Comparison of ENCODE assay signal across 30 mouse cellular contexts in the genomic region with DNA sequence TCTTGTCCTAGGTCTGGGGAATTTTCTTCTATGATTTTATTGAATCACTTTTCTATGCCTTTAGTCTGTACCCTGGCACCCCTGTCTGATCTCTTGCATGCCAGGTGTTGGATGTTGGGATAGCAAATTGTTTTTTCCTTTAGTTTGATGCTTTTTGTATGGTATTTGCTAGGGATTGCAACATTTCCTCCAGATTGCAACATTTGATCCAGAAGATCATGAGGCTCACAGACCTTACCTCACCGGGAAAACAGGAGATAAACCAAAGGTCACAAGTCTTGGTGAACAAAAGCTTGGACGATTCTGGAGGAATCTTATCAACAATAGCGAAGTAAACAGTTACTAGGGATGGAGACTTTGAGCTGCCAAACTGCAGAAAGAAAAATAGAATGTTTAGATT. TPM values are rescaled to one million over a fixed set of nuclear protein-coding genes. Genes with fewer than 3 reads are reported as not detected.
"Had no signal": no experiment of that assay in that cellular context is flagged by ENCODE, and none has a peak within 500 bp of the region (broad histone marks: within the 10 kb centered on the region; RNA-seq: fewer than 3 reads in every experiment).

No protein-coding gene starts in this region.

- H3K4me1 ChIP-seq: liver, embryonic 15.5 days; megakaryocyte, embryonic 14.5 days; midbrain, embryonic 13.5 days; midbrain, embryonic 15.5 days; neural tube, embryonic 13.5 days; neural tube, embryonic 15.5 days had no signal

- H3K36me3 ChIP-seq: liver, embryonic 15.5 days; midbrain, embryonic 13.5 days; midbrain, embryonic 15.5 days; neural tube, embryonic 13.5 days; neural tube, embryonic 15.5 days had no signal

- H3K27ac ChIP-seq: liver, embryonic 15.5 days; macrophage; midbrain, embryonic 13.5 days; midbrain, embryonic 15.5 days; neural tube, embryonic 13.5 days; neural tube, embryonic 15.5 days had no signal

- H3K9ac ChIP-seq: liver, embryonic 15.5 days; lung, embryonic 14.5 days; midbrain, embryonic 13.5 days; midbrain, embryonic 15.5 days; neural tube, embryonic 13.5 days; neural tube, embryonic 15.5 days had no signal

- H3K9me3 ChIP-seq: liver, embryonic 15.5 days; megakaryocyte, embryonic 14.5 days; midbrain, embryonic 13.5 days; midbrain, embryonic 15.5 days; neural tube, embryonic 13.5 days; neural tube, embryonic 15.5 days had no signal

- H3K27me3 ChIP-seq: liver, embryonic 15.5 days; midbrain, embryonic 13.5 days; midbrain, embryonic 15.5 days; neural tube, embryonic 13.5 days; neural tube, embryonic 15.5 days had no signal

- DNase-seq: lung, adult 18-20 months; lung, embryonic 14.5 days; lung, postnatal 14 days; lung, postnatal 36 days; retina, postnatal 1 day; right cerebral cortex, adult 18-20 months; right cerebral cortex, postnatal 25 days; right cerebral cortex, postnatal 4 days; spleen, adult 18-20 months; thymus, adult 18-20 months; thymus, postnatal 14 days; thymus, postnatal 4 days had no signal

- H3K4me3 ChIP-seq: liver, embryonic 15.5 days; megakaryocyte, embryonic 14.5 days; midbrain, embryonic 13.5 days; midbrain, embryonic 15.5 days; neural tube, embryonic 13.5 days; neural tube, embryonic 15.5 days had no signal

- H3K4me2 ChIP-seq: liver, embryonic 15.5 days; lung, embryonic 14.5 days; midbrain, embryonic 11.5 days; midbrain, embryonic 13.5 days; midbrain, embryonic 15.5 days; neural tube, embryonic 13.5 days; neural tube, embryonic 15.5 days had no signal

- ATAC-seq: midbrain, embryonic 13.5 days; midbrain, embryonic 15.5 days had no signal

RNA-seq across cellular contexts. Expression of a gene that starts 5.4 kb away (rescaled TPM):
- total RNA-seq: megakaryocyte progenitor cell, adult 5-6 weeks; midbrain, postnatal 0 days; monocyte, adult 5-6 weeks had no signal
- polyA plus RNA-seq: liver, embryonic 15.5 days; lung, embryonic 14.5 days; lung, embryonic 16.5 days; macrophage; midbrain, embryonic 11.5 days; midbrain, embryonic 13.5 days; neural tube, embryonic 11.5 days; neural tube, embryonic 13.5 days; small intestine, adult 2 months; stomach, embryonic 14.5 days; stomach, embryonic 16.5 days; thymus, postnatal 0 days; urinary bladder, adult 2 months had no signal
